Comparison of ENCODE assay signal across 7 mouse cellular contexts in genomic region chr5:111207924-111208659, GRCm38 (mm10).
DNase-seq lines count a peak whose midpoint lies in the region; ATAC-seq lines count a peak whose summit lies in the region.

No protein-coding gene starts in this region.

- H3K4me3 ChIP-seq in heart, embryonic 16.5 days (ENCODE audit: low read length), result no peak overlapping the region
- no peak overlapping the region for H3K4me3 ChIP-seq in midbrain, embryonic 12.5 days

- peaks cover 9% of the 10 kb centered on the region for H3K4me1 ChIP-seq in heart, embryonic 16.5 days (ENCODE audit: control insufficient read depth, insufficient read depth, low read length)
- peaks cover 46% of the 10 kb centered on the region for H3K4me1 ChIP-seq in midbrain, embryonic 12.5 days

- peak; percentile 64; the same call in 1 of the 2 replicates for ATAC-seq in heart, embryonic 16.5 days (replicated peaks; ENCODE audit: extremely low read depth, insufficient read depth, low FRiP score)
- ATAC-seq in midbrain, embryonic 12.5 days (ENCODE audit: low FRiP score, low read depth), result peak; percentile 42

- H3K27ac ChIP-seq in heart, embryonic 16.5 days (ENCODE audit: low read length), result no peak overlapping the region
- H3K27ac ChIP-seq in midbrain, embryonic 12.5 days (replicated peaks), result peak overlapping the region; percentile 64

- no peaks in the 10 kb centered on the region; the same call in 1 of the 2 replicates for H3K27me3 ChIP-seq in heart, embryonic 16.5 days (ENCODE audit: control insufficient read depth, insufficient read depth, low read length)
- peaks cover 19% of the 10 kb centered on the region for H3K27me3 ChIP-seq in midbrain, embryonic 12.5 days

- no peaks in the 10 kb centered on the region for H3K36me3 ChIP-seq in heart, embryonic 16.5 days (ENCODE audit: control insufficient read depth, insufficient read depth)
- H3K36me3 ChIP-seq in midbrain, embryonic 12.5 days, result no peaks in the 10 kb centered on the region

- H3K9ac ChIP-seq in heart, embryonic 16.5 days (ENCODE audit: low read length), result no peak overlapping the region
- no peak overlapping the region for H3K9ac ChIP-seq in midbrain, embryonic 12.5 days (replicated peaks)

- peak; percentile 56 for DNase-seq in 3T3-L1 (ENCODE audit: low read depth, low spot score)
- DNase-seq in 416B (ENCODE audit: low read depth), result peak; percentile 16
- peak; percentile 76 for DNase-seq in embryo, embryonic 10.5 days (ENCODE audit: low spot score)
- peak; percentile 65 to 74 for DNase-seq in kidney, postnatal 36 days
- peak; percentile 43 for DNase-seq in yolk sac, embryonic 10.5 days (ENCODE audit: low spot score)

- no peaks in the 10 kb centered on the region for H3K9me3 ChIP-seq in heart, embryonic 16.5 days (replicated peaks; ENCODE audit: control insufficient read depth, low read length)
- H3K9me3 ChIP-seq in midbrain, embryonic 12.5 days, result no peaks in the 10 kb centered on the region

- H3K4me2 ChIP-seq in heart, embryonic 16.5 days (ENCODE audit: low read depth, low read length), result peak overlapping the region; percentile 36; the same call in 1 of the 2 replicates
- H3K4me2 ChIP-seq in midbrain, embryonic 12.5 days (replicated peaks), result peak overlapping the region; percentile 29

- WGBS in heart, embryonic 16.5 days, result 42% methylated on average over 8 of the region's 8 CpGs
- 33% methylated on average over 8 of the region's 8 CpGs for WGBS in midbrain, embryonic 12.5 days

Comparison
In these comparisons a context has a peak if more than half of its experiments do, and no peak if none do; other contexts are left out.
1. DNase-seq: peak in every context shown above with its lines; median percentile 76 in embryo, embryonic 10.5 days; 70 in kidney, postnatal 36 days; 56 in 3T3-L1; 43 in yolk sac, embryonic 10.5 days; 16 in 416B.